Mouse (Mus musculus): ENCODE results near the gene Pitpnc1.

Gene Pitpnc1

GRCm38 (mm10) chr11:107276898-107277297 lies 193.6 kb downstream of the Pitpnc1 start:
- no peak for DNase-seq (ENCODE audit: low spot score)

- no peak for DNase-seq (ENCODE audit: low spot score)
Observed at GRCm38 (mm10) chr11:107276337-107276736, 194.2 kb downstream of the Pitpnc1 start.

- no peak for DNase-seq (ENCODE audit: low spot score)
Observed at GRCm38 (mm10) chr11:107275902-107276301, 194.6 kb downstream of the Pitpnc1 start.

- DNase-seq (ENCODE audit: low spot score) = no peak
Observed at GRCm38 (mm10) chr11:107274206-107274605, 196.3 kb downstream of the Pitpnc1 start.

GRCm38 (mm10) chr11:107272351-107272975 lies 198.0 kb downstream of the Pitpnc1 start:
- DNase-seq (ENCODE audit: low spot score) = no peak

- DNase-seq (ENCODE audit: low spot score) = no peak
Observed at GRCm38 (mm10) chr11:107270564-107270963, 199.9 kb downstream of the Pitpnc1 start.

GRCm38 (mm10) chr11:107267522-107267921 lies 203.0 kb downstream of the Pitpnc1 start:
- no peak for DNase-seq (ENCODE audit: low spot score)

GRCm38 (mm10) chr11:107265861-107266260 lies 204.6 kb downstream of the Pitpnc1 start:
- no peak for DNase-seq (ENCODE audit: low spot score)

- no peak for DNase-seq (ENCODE audit: low spot score)
Observed at GRCm38 (mm10) chr11:107264889-107265615, 205.4 kb downstream of the Pitpnc1 start.

GRCm38 (mm10) chr11:107263838-107264237 lies 206.7 kb downstream of the Pitpnc1 start:
- DNase-seq (ENCODE audit: low spot score) = no peak

GRCm38 (mm10) chr11:107259428-107259827 lies 211.1 kb downstream of the Pitpnc1 start:
- no peak for DNase-seq (ENCODE audit: low spot score)

- DNase-seq (ENCODE audit: low spot score) = no peak
Observed at GRCm38 (mm10) chr11:107255185-107255584, 215.3 kb downstream of the Pitpnc1 start.

GRCm38 (mm10) chr11:107254181-107254580 lies 216.3 kb downstream of the Pitpnc1 start:
- DNase-seq (ENCODE audit: low spot score) = no peak

- no peak for DNase-seq (ENCODE audit: low spot score)
Observed at GRCm38 (mm10) chr11:107252026-107252425, 218.5 kb downstream of the Pitpnc1 start.

GRCm38 (mm10) chr11:107251460-107251859 lies 219.0 kb downstream of the Pitpnc1 start:
- DNase-seq (ENCODE audit: low spot score) = no peak

GRCm38 (mm10) chr11:107250882-107251281 lies 219.6 kb downstream of the Pitpnc1 start:
- no peak for DNase-seq (ENCODE audit: low spot score)

- no peak for DNase-seq (ENCODE audit: low spot score)
Observed at GRCm38 (mm10) chr11:107248753-107249152, 221.7 kb downstream of the Pitpnc1 start.

- DNase-seq (ENCODE audit: low spot score) = no peak
Observed at GRCm38 (mm10) chr11:107245657-107246056, 224.8 kb downstream of the Pitpnc1 start.

GRCm38 (mm10) chr11:107243126-107243525 lies 227.4 kb downstream of the Pitpnc1 start:
- DNase-seq (ENCODE audit: low spot score) = no peak

GRCm38 (mm10) chr11:107241678-107242077 lies 228.8 kb downstream of the Pitpnc1 start:
- no peak for DNase-seq (ENCODE audit: low spot score)

- DNase-seq (ENCODE audit: low spot score) = no peak
Observed at GRCm38 (mm10) chr11:107238506-107238905, 232.0 kb downstream of the Pitpnc1 start.

- no peak for DNase-seq (ENCODE audit: low spot score)
Observed at GRCm38 (mm10) chr11:107237532-107237931, 233.0 kb downstream of the Pitpnc1 start.

GRCm38 (mm10) chr11:107233252-107233890 lies 237.1 kb downstream of the Pitpnc1 start:
- no peak for DNase-seq (ENCODE audit: low spot score)
